24 mouse cellular contexts compared by ENCODE assay signal in the genomic region with DNA sequence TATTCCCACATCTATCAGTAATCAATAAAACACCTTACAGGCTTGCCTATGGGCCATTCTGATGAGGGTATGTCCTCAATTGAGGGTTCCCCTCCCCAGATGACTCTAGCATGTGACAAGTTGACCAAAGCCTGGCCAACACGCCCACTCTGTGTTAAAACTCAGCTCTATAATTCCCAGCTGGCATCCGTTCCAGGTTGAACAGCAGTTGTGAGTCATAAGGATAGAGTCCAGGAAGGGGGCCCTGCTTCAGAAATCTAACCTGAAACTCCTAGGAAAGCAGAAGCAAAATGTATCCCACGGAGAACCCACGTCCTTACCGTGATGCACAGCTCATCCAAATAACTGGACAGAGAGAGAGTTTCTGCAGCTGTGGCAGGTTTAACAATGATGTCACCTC.
DNase-seq lines count a peak whose midpoint lies in the region; ATAC-seq and TF ChIP-seq lines count a peak whose summit lies in the region.
"Had no signal": no experiment of that assay in that cellular context is flagged by ENCODE, and none has a peak within 500 bp of the region (broad histone marks: within the 10 kb centered on the region; RNA-seq: fewer than 3 reads in every experiment).

No protein-coding gene starts in this region.

- intact Hi-C loops in heart, adult 2 months (cut with DNase I) = loop anchor here (5.0 kb wide), 2 partner anchors 501 to 686 kb away; no protein-coding TSS in a partner anchor
- intact Hi-C loops in left cerebral cortex, postnatal 25 days (cut with DNase I) = loop anchor here (5.0 to 10.0 kb wide), 3 partner anchors 86 to 689 kb away; a partner anchor contains a TSS

- H3K4me3 ChIP-seq in heart, adult 2 months = no peak overlapping the region
- no peak overlapping the region for H3K4me3 ChIP-seq in midbrain, postnatal 0 days (ENCODE audit: low read depth, low read length)
- no peak overlapping the region for H3K4me3 ChIP-seq in midbrain, embryonic 16.5 days (ENCODE audit: low read depth, low read length)
- no peak overlapping the region for H3K4me3 ChIP-seq in kidney, embryonic 14.5 days (ENCODE audit: low read length)
- H3K4me3 ChIP-seq: embryonic facial prominence, embryonic 12.5 days; forebrain, embryonic 12.5 days; hindbrain, embryonic 12.5 days; layer of hippocampus, adult 2 months; limb, embryonic 10.5 days; liver, embryonic 15.5 days; lung, embryonic 15.5 days had no signal

- no peaks in the 10 kb centered on the region for H3K9me3 ChIP-seq in midbrain, postnatal 0 days (ENCODE audit: low read length)
- H3K9me3 ChIP-seq in midbrain, embryonic 16.5 days (replicated peaks; ENCODE audit: control insufficient read depth, low read length, poor library complexity, severe bottlenecking) = no peaks in the 10 kb centered on the region
- no peaks in the 10 kb centered on the region; the same call in 1 of the 2 replicates for H3K9me3 ChIP-seq in kidney, embryonic 14.5 days (ENCODE audit: control insufficient read depth, low read length)
- H3K9me3 ChIP-seq: embryonic facial prominence, embryonic 12.5 days; forebrain, embryonic 12.5 days; hindbrain, embryonic 12.5 days; limb, embryonic 10.5 days; liver, embryonic 15.5 days; lung, embryonic 15.5 days had no signal

- TF ChIP-seq POLR2A in heart, adult 2 months (IDR thresholded peaks at IDR 0.05; ENCODE audit: insufficient read depth, low read depth, low read length) = no peak

- no peak overlapping the region for H3K27ac ChIP-seq in heart, adult 2 months
- no peak overlapping the region for H3K27ac ChIP-seq in midbrain, postnatal 0 days (ENCODE audit: low read depth, low read length)
- H3K27ac ChIP-seq in midbrain, embryonic 16.5 days (ENCODE audit: low read length) = no peak overlapping the region
- H3K27ac ChIP-seq in kidney, embryonic 14.5 days (ENCODE audit: low read depth, low read length) = no peak overlapping the region
- H3K27ac ChIP-seq: embryonic facial prominence, embryonic 12.5 days; forebrain, embryonic 12.5 days; hindbrain, embryonic 12.5 days; limb, embryonic 10.5 days; liver, embryonic 15.5 days; lung, embryonic 15.5 days had no signal

- H3K79me2 ChIP-seq in heart, adult 2 months (replicated peaks; ENCODE audit: control insufficient read depth, insufficient read depth, low read length) = no peaks in the 10 kb centered on the region

- H3K9ac ChIP-seq in heart, adult 2 months (ENCODE audit: low read depth, low read length) = no peak overlapping the region
- H3K9ac ChIP-seq in midbrain, postnatal 0 days (replicated peaks; ENCODE audit: low read length, poor library complexity, severe bottlenecking) = no peak overlapping the region
- H3K9ac ChIP-seq in midbrain, embryonic 16.5 days (ENCODE audit: low read depth, low read length) = no peak overlapping the region
- H3K9ac ChIP-seq in kidney, embryonic 14.5 days (ENCODE audit: low read depth, low read length) = no peak overlapping the region
- H3K9ac ChIP-seq: embryonic facial prominence, embryonic 12.5 days; forebrain, embryonic 12.5 days; hindbrain, embryonic 12.5 days; liver, embryonic 15.5 days; lung, embryonic 15.5 days had no signal

- no peaks in the 10 kb centered on the region for H3K27me3 ChIP-seq in heart, adult 2 months (ENCODE audit: control insufficient read depth, insufficient read depth, low read length)
- no peaks in the 10 kb centered on the region for H3K27me3 ChIP-seq in midbrain, postnatal 0 days (ENCODE audit: insufficient read depth, low read length)
- no peaks in the 10 kb centered on the region for H3K27me3 ChIP-seq in midbrain, embryonic 16.5 days (ENCODE audit: control insufficient read depth, insufficient read depth, low read depth, low read length)
- H3K27me3 ChIP-seq in kidney, embryonic 14.5 days (ENCODE audit: control insufficient read depth, insufficient read depth, low read length) = no peaks in the 10 kb centered on the region
- H3K27me3 ChIP-seq: embryonic facial prominence, embryonic 12.5 days; forebrain, embryonic 12.5 days; hindbrain, embryonic 12.5 days; liver, embryonic 15.5 days; lung, embryonic 15.5 days had no signal

- WGBS in heart, adult 2 months = 71% methylated on average over 5 of the region's 5 CpGs
- WGBS in midbrain, postnatal 0 days = 88% methylated on average over 5 of the region's 5 CpGs
- WGBS in midbrain, embryonic 16.5 days = 86% methylated on average over 5 of the region's 5 CpGs
- 77% methylated on average over 5 of the region's 5 CpGs for WGBS in kidney, embryonic 14.5 days

- DNase-seq in heart, adult 11 months = peak; percentile 66
- no peak for DNase-seq in heart, adult 2 months
- no peak for DNase-seq in midbrain, postnatal 0 days (ENCODE audit: low spot score)
- DNase-seq in 3T3-L1 (ENCODE audit: low read depth, low spot score) = peak; percentile 65
- DNase-seq in left cerebral cortex, postnatal 25 days (ENCODE audit: low spot score in 2 of 2) = peak; percentile 19 to 82
- DNase-seq in urinary bladder, postnatal 10 days (ENCODE audit: low spot score) = no peak
- DNase-seq: cerebellum, adult 2 months; cerebellum, postnatal 25 days; gastrocnemius, postnatal 10 days; kidney, adult 18-20 months; kidney, postnatal 10 days; liver; lung, postnatal 36 days; thymus, postnatal 25 days had no signal

- H3K36me3 ChIP-seq in heart, adult 2 months (ENCODE audit: control insufficient read depth, insufficient read depth, low read length) = no peaks in the 10 kb centered on the region
- no peaks in the 10 kb centered on the region for H3K36me3 ChIP-seq in midbrain, postnatal 0 days (ENCODE audit: insufficient read depth, low read length)
- no peaks in the 10 kb centered on the region for H3K36me3 ChIP-seq in midbrain, embryonic 16.5 days (ENCODE audit: control insufficient read depth, insufficient read depth, low read length)
- H3K36me3 ChIP-seq in kidney, embryonic 14.5 days (ENCODE audit: control insufficient read depth, insufficient read depth, low read length) = no peaks in the 10 kb centered on the region
- H3K36me3 ChIP-seq: embryonic facial prominence, embryonic 12.5 days; forebrain, embryonic 12.5 days; hindbrain, embryonic 12.5 days; limb, embryonic 10.5 days; liver, embryonic 15.5 days; lung, embryonic 15.5 days had no signal

- TF ChIP-seq EP300 in heart, adult 2 months (IDR thresholded peaks at IDR 0.05; ENCODE audit: insufficient read depth, low read depth, low read length) = no peak

- no peaks in the 10 kb centered on the region for H3K4me1 ChIP-seq in heart, adult 2 months (ENCODE audit: control insufficient read depth, insufficient read depth, low read length)
- no peaks in the 10 kb centered on the region for H3K4me1 ChIP-seq in midbrain, postnatal 0 days (ENCODE audit: insufficient read depth, low read length)
- no peaks in the 10 kb centered on the region for H3K4me1 ChIP-seq in midbrain, embryonic 16.5 days (ENCODE audit: control insufficient read depth, insufficient read depth, low read length)
- no peaks in the 10 kb centered on the region for H3K4me1 ChIP-seq in kidney, embryonic 14.5 days (ENCODE audit: control insufficient read depth, insufficient read depth, low read length)
- H3K4me1 ChIP-seq: embryonic facial prominence, embryonic 12.5 days; forebrain, embryonic 12.5 days; limb, embryonic 10.5 days; liver, embryonic 15.5 days had no signal

- TF ChIP-seq CTCF in heart, adult 2 months (IDR thresholded peaks at IDR 0.05) = no peak
- no peak for TF ChIP-seq CTCF in midbrain, postnatal 0 days (IDR thresholded peaks at IDR 0.05)

- 0 out of 2 replicates have a peak, but pooled peaks have one; percentile 16 for ATAC-seq in midbrain, postnatal 0 days (ENCODE audit: low FRiP score)
- ATAC-seq in midbrain, embryonic 16.5 days = no peak
- ATAC-seq in kidney, embryonic 14.5 days (ENCODE audit: low FRiP score, low TSS enrichment) = no peak
- ATAC-seq: Patski had no signal

- no peak overlapping the region for H3K4me2 ChIP-seq in midbrain, postnatal 0 days (ENCODE audit: low read depth, low read length, poor library complexity, severe bottlenecking)
- no peak overlapping the region for H3K4me2 ChIP-seq in midbrain, embryonic 16.5 days (ENCODE audit: low read length)
- H3K4me2 ChIP-seq in kidney, embryonic 14.5 days (replicated peaks; ENCODE audit: low read depth, low read length) = no peak overlapping the region
- H3K4me2 ChIP-seq: embryonic facial prominence, embryonic 12.5 days; forebrain, embryonic 12.5 days; hindbrain, embryonic 12.5 days; liver, embryonic 15.5 days; lung, embryonic 15.5 days had no signal

Comparison
In these comparisons a context has a peak if more than half of its experiments do, and no peak if none do; other contexts are left out.
1. DNase-seq: peak in heart, adult 11 months (single experiment), 3T3-L1 (single experiment) and left cerebral cortex, postnatal 25 days (2 of 2); none in heart, adult 2 months (0 of 2), midbrain, postnatal 0 days (single experiment) and urinary bladder, postnatal 10 days (single experiment).